Mouse (Mus musculus) neural tube, embryonic 11.5 days (tissue): ENCODE data around the gene A230050P20Rik. TPM values are rescaled to one million over a fixed set of nuclear protein-coding genes. Genes with fewer than 3 reads are reported as not detected.
A peak's percentile ranks its signal among the peaks of the same experiment; 100 is the strongest.

ENCODE experiments used
- ATAC-seq: fragments of 200-750 bp; cut with Nextera tagmentation; 2 replicates; pipeline ENCODE4 v1.8.0; 2017; ENCODE audit warnings: moderate number of reproducible peaks, mild to moderate bottlenecking, moderate TSS enrichment, moderate library complexity; ENCODE audit not compliant: insufficient read depth, low FRiP score, low TSS enrichment
- DNase-seq: peaks from one replicate; pipeline ENCODE4 v3.0.0-alpha.2; 2015; ENCODE audit warnings: low spot score
- H3K27ac ChIP-seq: fragments of 300-500 bp; sonication (generic); 2 replicates; pipeline ENCODE4 v1.5.1; 2014; ENCODE audit warnings: low read depth, mild to moderate bottlenecking, low read length
- H3K27me3 ChIP-seq: fragments of 300-500 bp; sonication (generic); 2 replicates; pipeline ENCODE4 v1.6.1; 2014; ENCODE audit warnings: mild to moderate bottlenecking, low read length, mixed read lengths; ENCODE audit not compliant: control insufficient read depth, insufficient read depth
- H3K36me3 ChIP-seq: fragments of 300-500 bp; sonication (generic); 2 replicates; pipeline ENCODE4 v1.6.1; 2014; ENCODE audit warnings: mild to moderate bottlenecking, low read length, moderate library complexity, mixed read lengths; ENCODE audit not compliant: control insufficient read depth, insufficient read depth
- H3K4me1 ChIP-seq: fragments of 300-500 bp; sonication (generic); 2 replicates; pipeline ENCODE4 v1.6.1; 2014; ENCODE audit warnings: low read length, mixed read lengths; ENCODE audit not compliant: control insufficient read depth, insufficient read depth
- H3K4me2 ChIP-seq: fragments of 300-500 bp; sonication (generic); 2 replicates; pipeline ENCODE4 v1.6.1; 2014; ENCODE audit warnings: low read depth, mild to moderate bottlenecking, moderate library complexity
- H3K4me3 ChIP-seq: fragments of 300-500 bp; sonication (generic); 2 replicates; pipeline ENCODE4 v1.5.1; 2014; ENCODE audit warnings: low read depth, low read length
- H3K9ac ChIP-seq: fragments of 300-500 bp; sonication (generic); 2 replicates; pipeline ENCODE4 v1.6.1; 2014; ENCODE audit warnings: mild to moderate bottlenecking, low read length
- H3K9me3 ChIP-seq: fragments of 300-500 bp; sonication (generic); 2 replicates; pipeline ENCODE4 v1.6.1; 2016; ENCODE audit warnings: low read length; ENCODE audit not compliant: control insufficient read depth
- WGBS: fragments of 180-500 bp; shearing (Covaris S2); extraction: QIAGEN DNeasy Blood & Tissue Kit; methylation state at CpG from one replicate; pipeline ENCODE4 v1.1.7; 2014; 5-methylcytosine and 5-hydroxymethylcytosine counted together
- polyA plus RNA-seq: library from polyadenylated mRNA; unstranded; fragments of >200 nt; fragmentation: Nextera tagmentation; extraction: Ambion mirVana; gene quantifications from 2 replicates; pipeline ENCODE4 v1.2.1, GENCODE M21; 2014

A230050P20Rik gene
- polyA plus RNA-seq, 1 experiment from 2014 or later: 0.94 TPM

DNA sequence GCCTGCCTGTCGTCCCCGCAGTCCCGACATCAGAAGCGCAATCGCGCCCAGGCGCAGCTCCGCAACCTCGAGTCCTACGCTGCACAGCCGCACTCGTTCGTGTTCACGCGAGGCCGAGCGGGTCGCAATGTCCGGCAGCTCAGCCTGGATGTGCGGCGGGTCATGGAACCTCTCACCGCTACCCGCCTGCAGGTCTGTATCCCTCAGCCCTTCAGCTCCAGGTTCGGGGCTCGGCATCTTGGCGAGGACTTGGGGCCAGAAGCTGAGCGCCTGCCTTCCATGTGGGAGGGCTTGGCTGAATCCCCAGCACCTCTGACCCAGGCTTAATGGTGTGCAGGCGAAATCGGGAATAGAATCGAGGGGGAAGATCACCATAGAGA is 19.9 kb downstream of the A230050P20Rik start:
- whole genome bisulfite sequencing: 0% methylated on average over 30 of the region's 30 CpGs
- DNase-seq (no peak), ATAC-seq (no peak; the same call in 1 of the 2 replicates)
- Histone ChIP-seq H3K9ac (peak overlapping the region; percentile 76), H3K4me2 (peak overlapping the region; percentile 68), H3K4me1 (peaks cover 4% of the 10 kb centered on the region; the same call in 1 of the 2 replicates), H3K9me3 (no peaks in the 10 kb centered on the region), H3K36me3 (peaks cover 29% of the 10 kb centered on the region), H3K4me3 (peak overlapping the region; percentile 80), H3K27ac (0 out of 2 replicates have a peak overlapping the region, but pooled peaks have one; percentile 21), H3K27me3 (no peaks in the 10 kb centered on the region)

GRCm38 (mm10) chr9:20889185-20890141 is 21.0 kb downstream of the A230050P20Rik start:
- 85% methylated on average over 29 of the region's 29 CpGs for WGBS

GRCm38 (mm10) chr9:20890411-20890810 is 22.0 kb downstream of the A230050P20Rik start:
- no peak overlapping the region for H3K27ac ChIP-seq
- no peak overlapping the region for H3K4me2 ChIP-seq
- H3K4me3 ChIP-seq: no peak overlapping the region
- H3K36me3 ChIP-seq: peaks cover 42% of the 10 kb centered on the region
- no peaks in the 10 kb centered on the region for H3K9me3 ChIP-seq
- ATAC-seq (no peak), DNase-seq (no peak)
- no peaks in the 10 kb centered on the region for H3K27me3 ChIP-seq
- H3K9ac ChIP-seq: no peak overlapping the region
- peaks cover 4% of the 10 kb centered on the region; the same call in 1 of the 2 replicates for H3K4me1 ChIP-seq
- 92% methylated on average over 5 of the region's 5 CpGs for WGBS

More at GRCm38 (mm10) chr9:20889185-20890141, 21.0 kb downstream of the A230050P20Rik start:
- peaks cover 39% of the 10 kb centered on the region for H3K36me3 ChIP-seq
- ATAC-seq: no peak
- no peak for DNase-seq
- no peaks in the 10 kb centered on the region for H3K9me3 ChIP-seq
- H3K9ac ChIP-seq: no peak overlapping the region
- no peak overlapping the region for H3K27ac ChIP-seq
- peaks cover 4% of the 10 kb centered on the region; the same call in 1 of the 2 replicates for H3K4me1 ChIP-seq
- H3K27me3 ChIP-seq: no peaks in the 10 kb centered on the region
- H3K4me2 ChIP-seq: peak overlapping the region; percentile 68
- peak overlapping the region; percentile 80 for H3K4me3 ChIP-seq

DNA sequence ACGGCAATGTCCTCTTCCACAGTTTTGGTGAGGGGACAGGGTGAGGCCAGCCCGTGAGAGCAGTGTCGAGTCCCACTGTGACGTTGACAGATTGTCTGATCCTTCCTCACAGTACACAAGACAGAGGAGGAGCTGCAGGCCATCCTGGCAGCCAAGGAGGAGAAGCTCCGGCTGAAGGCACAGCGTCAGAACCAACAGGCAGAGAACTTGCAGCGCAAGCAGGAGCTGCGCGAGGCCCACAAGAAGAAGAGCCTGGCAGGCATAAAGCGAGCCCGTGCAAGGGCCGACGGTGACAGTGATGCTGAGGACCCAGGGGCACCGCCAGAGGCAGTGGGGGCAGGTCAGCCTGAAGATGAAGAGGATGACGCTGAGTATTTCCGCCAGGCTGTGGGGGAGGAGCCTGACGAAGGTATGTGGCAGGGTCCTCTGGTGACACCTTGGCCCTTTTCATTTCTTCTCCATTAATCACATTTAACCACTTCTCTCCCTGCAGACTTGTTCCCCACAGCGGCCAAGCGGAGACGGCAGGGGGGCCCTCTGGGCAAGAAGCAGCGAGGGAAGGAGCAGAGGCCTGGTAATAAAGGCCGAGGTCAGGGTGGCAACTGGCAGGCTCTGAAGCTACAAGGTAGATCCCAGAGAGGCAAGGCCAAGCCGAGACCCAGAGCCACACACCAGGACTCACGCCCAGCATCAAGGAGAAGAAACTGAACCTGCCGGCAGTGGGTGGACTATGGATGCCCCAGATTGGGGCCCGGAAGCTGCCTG is 23.1 kb downstream of the A230050P20Rik start:
- H3K4me3 ChIP-seq: no peak overlapping the region
- peaks cover 4% of the 10 kb centered on the region; the same call in 1 of the 2 replicates for H3K4me1 ChIP-seq
- no peak overlapping the region for H3K9ac ChIP-seq
- no peaks in the 10 kb centered on the region for H3K9me3 ChIP-seq
- DNase-seq: no peak
- WGBS: 82% methylated on average over 25 of the region's 26 CpGs
- ATAC-seq: no peak
- no peaks in the 10 kb centered on the region for H3K27me3 ChIP-seq
- peaks cover 50% of the 10 kb centered on the region for H3K36me3 ChIP-seq
- no peak overlapping the region for H3K4me2 ChIP-seq
- H3K27ac ChIP-seq: no peak overlapping the region

DNA sequence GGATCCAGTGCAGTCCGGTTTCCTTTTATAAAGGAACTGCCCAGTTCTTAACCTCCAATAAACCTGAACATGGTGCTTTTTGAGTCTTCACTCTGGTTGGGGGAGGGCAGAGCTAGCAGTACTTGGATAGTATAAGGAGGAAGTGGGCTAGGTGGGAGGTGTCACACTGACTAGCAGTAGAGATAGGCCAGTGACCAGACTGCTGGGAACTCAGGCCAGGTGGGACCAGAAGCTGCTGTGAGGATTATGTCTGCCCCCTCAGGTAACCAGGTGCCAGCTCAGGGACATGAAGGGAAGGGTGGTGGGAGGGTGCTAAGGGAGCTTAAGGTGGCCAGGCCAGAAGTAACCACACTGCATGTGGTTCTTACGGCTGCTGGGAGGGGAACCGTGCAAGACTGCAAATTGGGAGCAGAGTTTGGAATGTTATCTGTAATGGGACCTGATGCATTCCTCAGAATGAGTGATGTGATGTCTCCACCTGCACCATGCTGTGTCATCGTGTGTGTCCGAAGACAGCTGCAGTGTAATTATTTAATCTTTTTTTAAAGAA is 23.7 kb downstream of the A230050P20Rik start:
- no peak overlapping the region for H3K4me3 ChIP-seq
- H3K27ac ChIP-seq: no peak overlapping the region
- H3K9ac ChIP-seq: no peak overlapping the region
- WGBS: 74% methylated on average over 5 of the region's 5 CpGs
- DNase-seq (peak; percentile 9), ATAC-seq (no peak)
- H3K9me3 ChIP-seq: no peaks in the 10 kb centered on the region
- no peaks in the 10 kb centered on the region for H3K27me3 ChIP-seq
- H3K36me3 ChIP-seq: peaks cover 50% of the 10 kb centered on the region
- H3K4me1 ChIP-seq: peaks cover 5% of the 10 kb centered on the region
- H3K4me2 ChIP-seq: no peak overlapping the region

DNA sequence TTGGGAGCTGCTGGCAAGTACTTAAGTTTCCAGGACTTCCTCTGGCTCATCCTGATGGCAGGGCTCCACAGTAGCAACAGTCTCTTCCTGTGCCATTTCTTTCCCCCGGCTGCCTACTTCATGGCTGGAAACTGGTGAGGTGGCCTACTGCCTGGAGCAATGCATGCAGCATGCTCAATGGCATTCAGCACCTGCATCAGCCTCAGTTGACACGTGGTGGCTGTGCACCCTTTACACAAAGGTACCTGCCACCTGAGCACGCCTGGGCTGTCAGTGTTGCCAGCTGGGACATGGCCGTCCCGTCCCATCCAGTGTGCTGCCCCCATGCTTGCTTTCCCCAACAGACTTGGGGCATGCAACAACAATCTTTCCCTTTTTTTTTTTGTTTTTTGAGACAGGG is 24.6 kb downstream of the A230050P20Rik start:
- Histone ChIP-seq H3K36me3 (peaks cover 50% of the 10 kb centered on the region), H3K9me3 (no peaks in the 10 kb centered on the region), H3K27me3 (no peaks in the 10 kb centered on the region), H3K9ac (no peak overlapping the region), H3K27ac (no peak overlapping the region), H3K4me1 (peaks cover 11% of the 10 kb centered on the region), H3K4me2 (no peak overlapping the region), H3K4me3 (no peak overlapping the region)
- ATAC-seq: no peak
- 64% methylated on average over 5 of the region's 5 CpGs for WGBS
- DNase-seq: peak; percentile 9

GRCm38 (mm10) chr9:20893590-20894343 is 25.3 kb downstream of the A230050P20Rik start:
- no peak overlapping the region for H3K4me3 ChIP-seq
- no peak for ATAC-seq
- no peak overlapping the region for H3K4me2 ChIP-seq
- 87% methylated on average over 13 of the region's 13 CpGs for WGBS
- H3K27ac ChIP-seq: no peak overlapping the region
- no peak overlapping the region for H3K9ac ChIP-seq
- no peak for DNase-seq
- no peaks in the 10 kb centered on the region for H3K27me3 ChIP-seq
- no peaks in the 10 kb centered on the region for H3K9me3 ChIP-seq
- H3K4me1 ChIP-seq: peaks cover 11% of the 10 kb centered on the region
- peaks cover 50% of the 10 kb centered on the region for H3K36me3 ChIP-seq

GRCm38 (mm10) chr9:20894629-20895028 is 26.2 kb downstream of the A230050P20Rik start:
- Histone ChIP-seq H3K4me3 (no peak overlapping the region), H3K4me1 (peaks cover 7% of the 10 kb centered on the region), H3K36me3 (peaks cover 49% of the 10 kb centered on the region), H3K27me3 (no peaks in the 10 kb centered on the region), H3K27ac (no peak overlapping the region), H3K4me2 (no peak overlapping the region), H3K9me3 (no peaks in the 10 kb centered on the region), H3K9ac (no peak overlapping the region)
- WGBS: 91% methylated on average over 15 of the region's 15 CpGs
- DNase-seq (peak; percentile 7), ATAC-seq (no peak)
